In genomic region chr19:7493352-7494186, GRCm38 (mm10) we compare ENCODE assay signal across 8 mouse cellular contexts. TPM values are rescaled to one million over a fixed set of nuclear protein-coding genes. Genes with fewer than 3 reads are reported as not detected.
A peak's percentile ranks its signal among the peaks of the same experiment; 100 is the strongest.
DNase-seq lines count a peak whose midpoint lies in the region; ATAC-seq and TF ChIP-seq lines count a peak whose summit lies in the region.

Gene Atl3, plus strand, starts transcription at chr19:7494040.

- H3K27me3 ChIP-seq in heart, embryonic 12.5 days (replicated peaks): no peaks in the 10 kb centered on the region
- no peaks in the 10 kb centered on the region for H3K27me3 ChIP-seq in midbrain, postnatal 0 days (ENCODE audit: insufficient read depth, low read length)

- H3K36me3 ChIP-seq in heart, embryonic 12.5 days: no peaks in the 10 kb centered on the region
- no peaks in the 10 kb centered on the region for H3K36me3 ChIP-seq in midbrain, postnatal 0 days (ENCODE audit: insufficient read depth, low read length)

- ATAC-seq in heart, embryonic 12.5 days (ENCODE audit: insufficient number of reproducible peaks, low FRiP score): no peak
- ATAC-seq in midbrain, postnatal 0 days (ENCODE audit: low FRiP score): no peak; the same call in 1 of the 2 replicates

- peak within 1 kb of the TSS; percentile 85 for H3K4me3 ChIP-seq in heart, embryonic 12.5 days
- peak within 1 kb of the TSS; percentile 47 for H3K4me3 ChIP-seq in midbrain, postnatal 0 days (ENCODE audit: low read depth, low read length)

- H3K27ac ChIP-seq in heart, embryonic 12.5 days (ENCODE audit: poor library complexity, severe bottlenecking): peak within 1 kb of the TSS; percentile 97
- peak within 1 kb of the TSS; percentile 95 for H3K27ac ChIP-seq in midbrain, postnatal 0 days (ENCODE audit: low read depth, low read length)

- H3K4me2 ChIP-seq in heart, embryonic 12.5 days: peak within 1 kb of the TSS; percentile 78
- H3K4me2 ChIP-seq in midbrain, postnatal 0 days (ENCODE audit: low read depth, low read length, poor library complexity, severe bottlenecking): peak within 1 kb of the TSS; percentile 61

- peak within 1 kb of the TSS; percentile 90 for H3K9ac ChIP-seq in heart, embryonic 12.5 days
- peak within 1 kb of the TSS; percentile 54 for H3K9ac ChIP-seq in midbrain, postnatal 0 days (replicated peaks; ENCODE audit: low read length, poor library complexity, severe bottlenecking)

- 27% methylated on average over 31 of the region's 31 CpGs for WGBS in heart, embryonic 12.5 days
- WGBS in midbrain, postnatal 0 days: 30% methylated on average over 31 of the region's 31 CpGs

- intact Hi-C loops in left cerebral cortex, postnatal 10 days (cut with DNase I): no loop called here

- 0 out of 2 replicates have a peak, but pooled peaks cover 5% of the 10 kb centered on the region for H3K4me1 ChIP-seq in heart, embryonic 12.5 days (replicated peaks)
- H3K4me1 ChIP-seq in midbrain, postnatal 0 days (ENCODE audit: insufficient read depth, low read length): no peaks in the 10 kb centered on the region

- H3K9me3 ChIP-seq in heart, embryonic 12.5 days (replicated peaks): no peaks in the 10 kb centered on the region
- no peaks in the 10 kb centered on the region for H3K9me3 ChIP-seq in midbrain, postnatal 0 days (ENCODE audit: low read length)

- peak; percentile 75 for DNase-seq in cerebellum, adult 9-10 months
- DNase-seq in cerebellum, adult 9-11 months: no peak
- DNase-seq in thymus, postnatal 14 days: peak; percentile 16
- DNase-seq in thymus, postnatal 25 days: no peak
- no peak for DNase-seq in left cerebral cortex, postnatal 10 days (ENCODE audit: extremely low spot score in 1 of 2, low spot score in 2 of 2)
- DNase-seq in midbrain, postnatal 0 days (ENCODE audit: low spot score): no peak
- no peak for DNase-seq in natural killer cell, adult 2 months (ENCODE audit: low spot score in 2 of 2)

- no peak for TF ChIP-seq CTCF in midbrain, postnatal 0 days (IDR thresholded peaks at IDR 0.05)

RNA-seq across cellular contexts. Expression of gene Atl3, which starts in this region (rescaled TPM):
- polyA plus RNA-seq in heart, embryonic 12.5 days (2016; fragmentation: Nextera tagmentation; extraction: Ambion mirVana): 10.3 and 11.7 TPM in 2 replicates
- total RNA-seq in left cerebral cortex, postnatal 10 days (2021): 10 to 100 TPM; 19.4 to 21.6 TPM
- total RNA-seq in midbrain, postnatal 0 days (2014; rRNA removed): 10.2 and 18.5 TPM in 2 replicates
- 5.3 and 5.5 TPM in 2 replicates for polyA plus RNA-seq in midbrain, postnatal 0 days (2015; fragmentation: Nextera tagmentation; extraction: Ambion mirVana)

Comparison
In these comparisons a context has a peak if more than half of its experiments do, and no peak if none do; other contexts are left out.
1. DNase-seq: peak in cerebellum, adult 9-10 months (single experiment) and thymus, postnatal 14 days (single experiment); none in cerebellum, adult 9-11 months (single experiment), thymus, postnatal 25 days (single experiment), left cerebral cortex, postnatal 10 days (0 of 2), midbrain, postnatal 0 days (single experiment) and natural killer cell, adult 2 months (0 of 2).